Mouse (Mus musculus) lung, adult 2 months (tissue): ENCODE results near the gene Pmepa1.

Experiments
- CTCF ChIP-seq: fragments of 200-500 bp; IDR thresholded peaks from 2 replicates; pipeline ENCODE4 v1.5.1; 2011; ENCODE audit warnings: mild to moderate bottlenecking, low read length, control low read depth; ENCODE audit not compliant: insufficient read depth
- POLR2A ChIP-seq: fragments of 200-500 bp; IDR thresholded peaks from 2 replicates; pipeline ENCODE4 v1.6.1; 2011; ENCODE audit warnings: low read depth, mild to moderate bottlenecking, control low read depth, low read length, borderline replicate concordance; ENCODE audit errors: extremely low read depth

- no peak for TF ChIP-seq CTCF
- TF ChIP-seq POLR2A: no peak
Observed at GRCm38 (mm10) chr2:173274428-173275342, 1.6 kb downstream of the Pmepa1 start.
